Mouse (Mus musculus): ENCODE results near the gene Fbf1. TPM values are rescaled to one million over a fixed set of nuclear protein-coding genes. Genes with fewer than 3 reads are reported as not detected.
A peak's percentile ranks its signal among the peaks of the same experiment; 100 is the strongest.

Gene Fbf1
- total RNA-seq, 2 experiments from 2014 or later = 15.1 to 17.2 TPM

DNA sequence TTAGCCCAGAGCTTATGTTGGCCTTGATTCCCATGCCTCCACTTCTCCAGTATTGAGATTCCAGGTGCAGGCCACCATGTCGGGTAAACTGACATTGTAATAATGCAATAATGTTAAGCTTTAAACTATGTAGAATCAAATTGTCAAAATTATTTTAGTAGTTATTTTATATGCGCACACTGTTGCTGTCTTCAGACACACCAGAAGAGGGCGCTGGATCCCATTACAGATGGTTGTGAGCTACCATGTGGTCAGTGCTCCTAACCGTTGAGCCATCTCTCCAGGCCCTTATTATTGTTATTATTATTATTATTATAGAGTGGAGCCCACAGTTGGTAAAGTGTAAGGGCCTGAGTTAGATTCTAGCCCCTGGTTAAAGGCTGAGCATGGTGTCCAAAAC, 56.9 kb downstream of the Fbf1 start:
- DNase-seq = no peak
- intact Hi-C loops (cut with DNase I) = loop anchor here (2.0 kb wide), 1 partner anchor 18 kb away; no protein-coding TSS in a partner anchor

DNA sequence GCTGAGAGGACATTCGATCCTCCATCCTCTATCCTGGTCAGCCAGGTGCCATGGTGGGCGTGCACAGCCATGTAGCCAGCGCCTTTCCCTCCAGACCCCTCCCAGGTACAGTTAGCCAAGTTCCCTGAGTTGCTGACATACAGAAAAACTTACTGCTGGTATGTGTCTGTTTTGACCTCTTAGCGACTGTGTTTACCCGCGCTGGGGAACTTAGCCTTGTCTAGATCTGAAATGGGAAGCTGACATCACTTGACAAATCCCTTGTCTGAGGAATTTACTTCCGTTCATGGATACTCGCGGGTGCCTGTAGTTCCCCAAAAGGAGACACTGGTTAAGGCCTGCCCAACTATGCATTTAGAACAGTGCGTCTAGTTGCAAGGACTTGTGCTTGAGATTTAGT, 57.4 kb downstream of the Fbf1 start:
- intact Hi-C loops (cut with DNase I) = loop anchor here (1.0 to 2.0 kb wide), 2 partner anchors 18 to 22 kb away; no protein-coding TSS in a partner anchor
- no peak for DNase-seq

- intact Hi-C loops (cut with DNase I) = loop anchor here (1.0 to 2.0 kb wide), 2 partner anchors 19 to 22 kb away; no protein-coding TSS in a partner anchor
Measured at GRCm38 (mm10) chr11:116110131-116110530, 57.8 kb downstream of the Fbf1 start.

GRCm38 (mm10) chr11:116109441-116110081, 58.4 kb downstream of the Fbf1 start:
- intact Hi-C loops (cut with DNase I) = loop anchor here (1.0 to 2.0 kb wide), 2 partner anchors 19 to 21 kb away; no protein-coding TSS in a partner anchor
- DNase-seq = peak; percentile 57 to 65

More at GRCm38 (mm10) chr11:116110131-116110530, 57.8 kb downstream of the Fbf1 start:
- peak; percentile 92 to 94 for DNase-seq

GRCm38 (mm10) chr11:116108464-116109137, 59.4 kb downstream of the Fbf1 start:
- peak; percentile 82 to 85 for DNase-seq
- intact Hi-C loops (cut with DNase I) = no loop called here

DNA sequence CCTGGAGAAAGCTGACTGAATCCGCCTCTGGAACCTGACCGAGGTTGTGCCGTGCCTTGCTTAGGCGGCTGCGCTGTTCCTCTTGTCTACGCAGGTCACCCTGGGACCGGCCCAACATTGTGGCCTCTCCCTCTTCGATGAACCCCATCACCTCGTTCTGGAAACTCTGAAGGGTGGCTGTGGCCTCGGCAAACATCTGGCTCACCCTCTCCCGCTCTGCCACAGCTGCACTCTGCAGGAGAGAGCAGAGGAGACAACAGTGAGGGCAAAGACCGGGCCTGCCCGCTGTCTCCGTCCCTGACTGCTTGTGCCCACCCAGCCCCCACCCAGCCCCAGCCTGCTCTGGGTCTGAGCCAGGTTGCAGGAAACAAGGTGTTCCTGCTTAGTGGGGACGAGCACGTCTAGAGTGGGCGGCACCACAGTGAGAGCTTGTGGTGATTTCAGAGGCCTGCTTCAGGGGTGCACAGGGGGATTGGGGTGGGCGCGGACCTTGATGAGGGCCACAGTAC, 60.1 kb downstream of the Fbf1 start:
- intact Hi-C loops (cut with DNase I) = no loop called here
- peak; percentile 26 to 49 for DNase-seq

GRCm38 (mm10) chr11:116106963-116107776, 60.8 kb downstream of the Fbf1 start:
- intact Hi-C loops (cut with DNase I) = no loop called here
- DNase-seq = peak in 1 of 2 experiments; percentile 38

- intact Hi-C loops (cut with DNase I) = no loop called here
Measured at GRCm38 (mm10) chr11:116106154-116106962, 61.6 kb downstream of the Fbf1 start.

GRCm38 (mm10) chr11:116105065-116105464, 62.9 kb downstream of the Fbf1 start:
- no peak for DNase-seq
- intact Hi-C loops (cut with DNase I) = no loop called here

More at GRCm38 (mm10) chr11:116106154-116106962, 61.6 kb downstream of the Fbf1 start:
- peak in 1 of 2 experiments; percentile 22 for DNase-seq

DNA sequence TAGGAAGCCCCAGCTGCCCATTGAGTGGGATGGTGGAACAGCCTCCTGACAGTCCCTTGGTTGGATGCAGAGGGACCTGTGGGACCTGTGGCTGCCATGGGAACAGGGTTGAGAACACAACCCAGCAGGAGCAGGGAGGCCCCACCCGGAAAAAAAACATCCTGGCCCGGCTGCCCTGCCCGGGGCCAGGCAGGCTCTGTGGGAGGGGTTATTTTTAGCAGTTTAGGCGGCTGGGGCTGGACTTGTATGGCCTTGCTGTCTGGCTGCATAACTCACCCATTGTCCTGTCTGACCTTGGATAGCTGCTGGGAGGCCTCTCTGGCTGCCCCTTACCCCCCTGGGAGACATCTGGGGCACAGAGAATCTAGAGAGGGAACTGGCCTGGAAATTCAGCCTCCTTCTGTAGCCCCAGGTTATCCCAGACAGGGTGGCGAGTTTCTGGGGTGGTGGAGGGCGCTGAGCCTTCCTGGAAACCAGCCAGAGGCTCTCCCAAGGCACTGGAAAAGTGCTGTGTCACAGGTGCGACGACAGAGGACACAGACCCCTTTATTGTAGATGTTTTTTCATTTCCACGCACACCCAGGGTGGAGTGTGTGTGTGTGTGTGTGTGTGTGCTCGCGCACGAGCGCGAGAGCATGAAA, 63.8 kb downstream of the Fbf1 start:
- intact Hi-C loops (cut with DNase I) = no loop called here
- peak; percentile 77 to 79 for DNase-seq

- intact Hi-C loops (cut with DNase I) = no loop called here
- DNase-seq = peak; percentile 39 to 47
Measured at GRCm38 (mm10) chr11:116103572-116103971, 64.4 kb downstream of the Fbf1 start.

GRCm38 (mm10) chr11:116102472-116102871, 65.5 kb downstream of the Fbf1 start:
- DNase-seq = peak in 1 of 2 experiments; percentile 45
- intact Hi-C loops (cut with DNase I) = no loop called here

DNA sequence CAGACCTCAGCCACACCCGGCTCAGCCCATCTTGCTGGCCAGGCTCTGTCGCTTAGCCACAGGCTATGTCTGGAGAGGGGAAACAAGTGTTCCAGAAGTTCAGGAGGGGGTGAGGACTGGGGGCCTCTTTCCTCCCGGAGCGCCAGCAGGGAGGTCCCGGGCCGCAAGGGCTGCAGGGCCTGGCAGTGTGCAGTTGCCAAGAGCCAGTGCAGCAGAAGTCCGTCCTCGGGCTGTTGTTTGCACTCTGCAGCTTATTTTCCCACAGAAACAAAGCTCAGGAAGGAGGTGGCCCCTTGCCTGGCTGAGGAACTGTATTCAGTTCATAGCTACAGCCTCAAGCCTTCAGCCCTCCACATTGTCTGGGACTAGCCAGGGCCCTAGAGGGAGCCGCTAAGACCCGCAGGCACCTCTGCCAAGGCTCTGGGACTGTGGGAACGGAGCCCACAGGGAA, 66.0 kb downstream of the Fbf1 start:
- intact Hi-C loops (cut with DNase I) = no loop called here
- DNase-seq = peak; percentile 77 to 82

DNA sequence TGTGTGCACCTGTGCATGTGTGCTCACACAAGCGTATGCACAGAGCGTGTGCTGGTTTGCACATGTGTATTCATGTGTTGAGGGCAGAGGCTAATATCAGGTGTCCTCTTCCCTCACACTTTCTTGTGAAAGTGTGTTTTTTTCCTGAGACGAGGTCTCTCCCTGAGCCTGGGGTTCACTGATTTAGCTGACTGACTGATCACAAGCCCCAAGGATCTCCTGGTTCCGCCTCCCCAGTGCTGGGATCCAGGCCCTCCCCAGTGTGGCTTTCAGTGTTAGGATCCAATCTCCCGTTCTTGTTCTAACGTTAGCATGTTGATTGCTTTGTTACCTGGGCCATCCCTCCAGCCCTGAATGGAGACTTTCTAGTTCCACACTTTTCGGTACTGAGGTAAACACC, 67.1 kb downstream of the Fbf1 start:
- intact Hi-C loops (cut with DNase I) = no loop called here
- no peak for DNase-seq

- intact Hi-C loops (cut with DNase I) = no loop called here
- peak; percentile 85 to 86 for DNase-seq
Measured at GRCm38 (mm10) chr11:116100385-116100784, 67.6 kb downstream of the Fbf1 start.

DNA sequence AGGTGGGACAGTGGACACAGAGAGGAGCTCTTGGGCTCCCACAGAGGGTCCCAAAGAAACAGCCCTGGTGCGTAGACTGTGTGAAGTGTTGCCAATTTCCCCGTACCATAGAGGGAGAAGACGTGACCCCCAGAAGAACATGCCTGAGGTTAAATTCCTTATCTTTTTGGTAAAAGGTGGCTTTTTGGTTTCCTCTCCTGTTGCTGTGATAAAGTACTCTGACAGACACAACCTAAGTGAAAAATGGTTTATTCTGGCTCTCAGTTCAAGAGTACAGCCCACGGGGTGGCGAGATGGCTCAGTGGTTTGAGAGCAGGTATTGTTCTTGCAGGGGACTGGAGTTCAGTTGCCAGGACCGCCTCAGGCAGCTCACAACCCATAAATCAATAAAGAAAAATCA, 68.5 kb downstream of the Fbf1 start:
- DNase-seq = no peak
- intact Hi-C loops (cut with DNase I) = no loop called here

- DNase-seq = peak; percentile 48 to 49
- intact Hi-C loops (cut with DNase I) = no loop called here
Measured at GRCm38 (mm10) chr11:116098711-116099460, 69.1 kb downstream of the Fbf1 start.

Measured in heart, postnatal 14 days (tissue).